Mouse (Mus musculus): ENCODE data around the gene Rem1. TPM values are rescaled to one million over a fixed set of nuclear protein-coding genes. Genes with fewer than 3 reads are reported as not detected.
A peak's percentile ranks its signal among the peaks of the same experiment; 100 is the strongest.

The Rem1 gene
- total RNA-seq (2021) = under 1 TPM; 0.72 to 0.83 TPM
- long read RNA-seq, experiment 1, partial matches to known transcripts = 0 of 2 reads
- long read RNA-seq, experiment 1, other reads (novel, unspliced or antisense) = 1 of 2 reads
- long read RNA-seq, experiment 2, partial matches to known transcripts = 0 of 1 reads
- long read RNA-seq, experiment 2, other reads (novel, unspliced or antisense) = 1 of 1 reads

- no peak for DNase-seq (ENCODE audit: low spot score in 2 of 2)
These were observed at the start of gene Rem1 for GRCm38 (mm10) chr2:152626774-152627591. Gene Rem1 (plus strand): TSS chr2:152626951.

- no peak for DNase-seq (ENCODE audit: low spot score in 2 of 2)
These were observed 46.6 kb upstream of the Rem1 start, which contains the start of gene Defb19 for GRCm38 (mm10) chr2:152580107-152580506. Gene Defb19 (minus strand): TSS chr2:152580312.

DNA sequence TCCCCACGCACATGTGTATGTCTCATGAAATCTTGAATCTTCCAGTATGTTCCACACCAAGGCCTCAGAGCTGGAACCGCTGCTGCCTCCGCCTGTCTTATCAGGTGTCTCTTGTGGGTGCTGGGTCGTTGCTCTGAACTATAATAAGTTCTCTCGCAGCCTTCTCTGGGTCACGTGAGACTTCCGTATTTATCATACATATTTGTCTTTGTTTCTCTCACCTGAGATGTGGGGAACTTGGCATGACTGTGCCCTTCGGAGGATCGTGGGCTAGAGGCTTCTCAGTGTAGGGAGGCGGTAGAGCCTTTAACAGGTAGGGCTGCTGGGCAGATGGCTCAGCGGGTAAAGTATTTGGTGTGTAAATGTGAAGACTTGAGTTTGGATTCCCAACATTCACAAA is 46.1 kb upstream of the Rem1 start:
- no peak for DNase-seq (ENCODE audit: low spot score in 2 of 2)

GRCm38 (mm10) chr2:152586926-152587560 is 39.7 kb upstream of the Rem1 start:
- no peak for DNase-seq (ENCODE audit: low spot score in 2 of 2)

DNA sequence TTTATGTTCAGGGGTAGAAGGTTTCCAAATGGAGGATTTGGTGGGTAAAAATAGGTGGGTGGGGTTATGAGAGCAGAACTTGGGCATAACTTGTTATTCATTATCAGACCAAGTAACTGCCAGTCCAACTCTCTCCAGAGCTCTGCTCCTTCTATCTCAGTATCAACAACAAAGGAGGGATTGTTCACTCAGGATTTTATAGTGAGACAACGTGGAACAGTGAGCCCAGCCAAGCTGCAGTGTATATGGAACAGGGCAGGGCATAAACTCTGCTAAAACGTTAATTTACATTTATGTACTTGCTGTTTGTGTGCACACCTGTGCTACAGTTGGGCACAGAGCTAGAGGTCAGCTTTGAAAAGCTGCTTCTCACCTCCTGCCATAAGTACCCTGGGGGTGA is 38.3 kb upstream of the Rem1 start:
- DNase-seq (ENCODE audit: low spot score in 2 of 2) = no peak

- DNase-seq (ENCODE audit: low spot score in 2 of 2) = no peak
These were observed 37.7 kb upstream of the Rem1 start for GRCm38 (mm10) chr2:152589021-152589420.

GRCm38 (mm10) chr2:152599299-152599698 is 27.5 kb upstream of the Rem1 start, which contains the start of gene Defb45:
Gene Defb45 (minus strand): TSS chr2:152599399.
- no peak for DNase-seq (ENCODE audit: low spot score in 2 of 2)

DNA sequence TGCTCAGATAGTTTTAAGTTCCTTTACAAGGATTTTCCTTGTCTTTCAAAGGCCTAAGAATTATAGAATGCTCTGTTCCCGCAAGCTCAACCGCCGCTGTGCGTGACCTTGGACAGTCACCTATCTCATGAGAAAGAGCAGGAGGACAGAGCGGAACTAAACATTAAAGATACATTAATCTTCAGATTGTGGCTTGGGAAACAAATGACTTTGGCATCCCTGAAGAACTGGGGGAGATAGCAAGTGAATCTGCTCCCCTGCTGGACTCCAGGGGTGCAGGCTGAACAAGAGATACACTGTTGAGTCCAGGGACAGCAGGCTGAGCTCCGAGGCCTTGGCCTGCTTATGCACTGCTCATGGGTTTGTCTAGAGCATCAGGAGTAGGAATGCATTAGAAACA is 26.7 kb upstream of the Rem1 start:
- no peak for DNase-seq (ENCODE audit: low spot score in 2 of 2)

GRCm38 (mm10) chr2:152601275-152601960 is 25.3 kb upstream of the Rem1 start:
- DNase-seq (ENCODE audit: low spot score in 2 of 2) = no peak

- DNase-seq (ENCODE audit: low spot score in 2 of 2) = peak in 1 of 2 experiments; percentile 12
These were observed 22.7 kb upstream of the Rem1 start, which contains the start of gene Defb36 for GRCm38 (mm10) chr2:152604057-152604456. Gene Defb36 (plus strand): TSS chr2:152604327.

DNA sequence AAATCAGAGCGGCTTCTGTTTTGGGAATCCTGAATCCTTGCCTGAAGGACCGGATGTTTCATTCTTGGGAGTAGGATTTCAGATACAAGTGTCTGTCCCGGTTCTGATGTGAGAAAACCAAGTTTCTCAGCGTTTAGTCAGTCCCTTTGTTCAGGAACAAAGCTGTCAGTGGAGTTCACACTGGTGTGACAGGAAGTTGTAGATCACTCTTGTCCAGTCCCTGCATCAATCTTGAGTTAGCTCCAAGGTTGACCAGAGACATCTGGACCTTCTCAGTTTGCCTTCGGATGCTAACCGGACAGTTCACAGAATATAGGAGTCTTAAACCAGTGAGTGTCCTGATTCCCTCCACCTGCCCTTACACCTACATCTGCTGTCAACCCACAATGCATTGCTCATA is 19.0 kb upstream of the Rem1 start:
- no peak for DNase-seq (ENCODE audit: low spot score in 2 of 2)

DNA sequence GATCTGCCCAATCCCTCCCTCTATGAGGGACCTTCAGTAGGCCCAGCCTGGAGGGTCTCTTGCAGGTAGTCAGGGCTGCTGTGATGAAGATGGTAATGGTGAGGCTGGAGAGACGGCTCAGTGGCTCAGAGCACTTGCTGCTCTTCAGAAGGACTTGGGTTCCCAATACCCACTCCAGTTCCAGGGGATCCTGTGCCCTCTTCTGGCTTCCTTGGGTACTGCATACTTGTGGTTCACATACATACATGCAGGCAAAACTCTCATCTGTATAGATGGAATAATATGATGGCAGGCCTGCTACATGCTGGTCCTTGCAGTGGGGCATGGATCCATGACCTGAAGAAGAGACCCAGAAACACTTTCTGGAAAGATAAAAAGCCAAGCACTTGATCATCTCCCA is 18.0 kb upstream of the Rem1 start:
- DNase-seq (ENCODE audit: low spot score in 2 of 2) = no peak

- DNase-seq (ENCODE audit: low spot score in 2 of 2) = no peak
These were observed 14.6 kb upstream of the Rem1 start for GRCm38 (mm10) chr2:152612193-152612592.

- peak; percentile 53 to 84 for DNase-seq (ENCODE audit: low spot score in 2 of 2)
These were observed 11.2 kb upstream of the Rem1 start for GRCm38 (mm10) chr2:152615563-152615962.

DNA sequence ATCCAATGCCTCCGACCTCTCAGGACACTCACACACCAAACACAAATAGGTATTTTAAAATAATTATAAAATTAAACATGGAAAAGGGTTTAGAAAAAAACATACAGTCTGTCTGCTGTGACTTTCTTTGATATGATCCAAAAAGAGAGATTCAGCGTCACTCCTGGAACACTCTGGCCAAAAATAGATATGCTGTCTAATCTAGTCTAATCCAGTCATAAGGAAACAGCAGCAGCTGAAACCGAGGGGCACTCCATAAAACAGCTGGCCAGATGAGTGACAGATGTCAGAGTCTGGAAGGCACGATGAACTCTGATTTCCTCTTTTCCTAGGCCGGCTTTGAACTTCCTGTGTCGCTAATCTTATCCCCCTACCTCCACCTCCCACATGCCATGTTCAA is 10.3 kb upstream of the Rem1 start:
- DNase-seq (ENCODE audit: low spot score in 2 of 2) = no peak

GRCm38 (mm10) chr2:152617374-152617773 is 9.4 kb upstream of the Rem1 start:
- DNase-seq (ENCODE audit: low spot score in 2 of 2) = no peak

- DNase-seq (ENCODE audit: low spot score in 2 of 2) = no peak
These were observed 6.2 kb upstream of the Rem1 start for GRCm38 (mm10) chr2:152620367-152621134.

DNA sequence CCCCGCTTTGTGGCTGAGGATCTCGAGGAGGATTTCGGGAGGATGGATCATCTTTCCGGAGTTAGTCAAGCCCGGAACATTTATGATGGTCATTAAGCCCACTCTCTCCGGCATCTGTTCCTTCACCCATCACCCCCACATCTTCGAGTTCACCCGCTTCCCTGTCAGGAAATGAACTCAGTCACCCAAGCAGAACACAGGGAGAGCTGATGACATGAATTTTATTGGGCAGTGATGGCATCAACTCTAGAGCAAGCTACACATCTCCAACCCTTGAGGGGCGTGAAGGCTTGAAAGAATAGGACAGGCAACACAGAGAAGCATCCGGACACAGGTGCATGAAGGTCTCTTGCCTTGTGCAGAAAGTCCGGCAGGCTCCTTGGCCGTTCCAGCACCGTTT is 4.6 kb upstream of the Rem1 start:
- DNase-seq (ENCODE audit: low spot score in 2 of 2) = no peak

- DNase-seq (ENCODE audit: low spot score in 2 of 2) = no peak
These were observed 3.8 kb upstream of the Rem1 start, which contains the start of gene Defb25 for GRCm38 (mm10) chr2:152622953-152623352. Gene Defb25 (minus strand): TSS chr2:152623053.

GRCm38 (mm10) chr2:152624566-152624965 is 2.2 kb upstream of the Rem1 start:
- no peak for DNase-seq (ENCODE audit: low spot score in 2 of 2)

- DNase-seq (ENCODE audit: low spot score in 2 of 2) = no peak
These were observed 1.5 kb upstream of the Rem1 start for GRCm38 (mm10) chr2:152625256-152625655.

Measured in layer of hippocampus, postnatal 14 days (tissue).